Mouse (Mus musculus) limb, embryonic 11.5 days (tissue): ENCODE results near the gene Rogdi. TPM values are rescaled to one million over a fixed set of nuclear protein-coding genes. Genes with fewer than 3 reads are reported as not detected.
A peak's percentile ranks its signal among the peaks of the same experiment; 100 is the strongest.

ENCODE experiments used
- ATAC-seq: fragments of 200-750 bp; cut with Nextera tagmentation; 2 replicates; pipeline ENCODE4 v1.8.0; 2017; ENCODE audit warnings: low read depth; ENCODE audit not compliant: insufficient number of reproducible peaks, low FRiP score, low TSS enrichment
- DNase-seq: peaks from one replicate; pipeline ENCODE4 v3.0.0-alpha.2; 2015; ENCODE audit warnings: low spot score
- H3K27ac ChIP-seq: fragments of 300-500 bp; sonication (generic); replicated peaks from 2 replicates; pipeline ENCODE4 v1.5.1; 2014; ENCODE audit warnings: low read depth, mild to moderate bottlenecking, low read length
- H3K27me3 ChIP-seq: fragments of 300-500 bp; sonication (generic); 2 replicates; pipeline ENCODE4 v1.6.1; 2014; ENCODE audit warnings: mild to moderate bottlenecking, low read length, mixed read lengths; ENCODE audit not compliant: control insufficient read depth, insufficient read depth
- H3K36me3 ChIP-seq: fragments of 300-500 bp; sonication (generic); 2 replicates; pipeline ENCODE4 v1.6.1; 2014; ENCODE audit warnings: mild to moderate bottlenecking, low read length, moderate library complexity, mixed read lengths; ENCODE audit not compliant: control insufficient read depth, insufficient read depth
- H3K4me1 ChIP-seq: fragments of 300-500 bp; sonication (generic); 2 replicates; pipeline ENCODE4 v1.6.1; 2014; ENCODE audit warnings: low read length, mixed read lengths; ENCODE audit not compliant: control insufficient read depth, insufficient read depth
- H3K4me2 ChIP-seq: fragments of 300-500 bp; sonication (generic); 2 replicates; pipeline ENCODE4 v1.6.1; 2014; ENCODE audit warnings: low read depth, mild to moderate bottlenecking, moderate library complexity; ENCODE audit not compliant: severe bottlenecking
- H3K4me3 ChIP-seq: fragments of 300-500 bp; sonication (generic); 2 replicates; pipeline ENCODE4 v1.5.1; 2014; ENCODE audit warnings: low read depth, low read length
- H3K9ac ChIP-seq: fragments of 300-500 bp; sonication (generic); 2 replicates; pipeline ENCODE4 v1.6.1; 2014; ENCODE audit warnings: mild to moderate bottlenecking, low read length
- H3K9me3 ChIP-seq: fragments of 300-500 bp; sonication (generic); 2 replicates; pipeline ENCODE4 v1.6.1; 2016; ENCODE audit warnings: low read length; ENCODE audit not compliant: control insufficient read depth
- WGBS: fragments of 180-500 bp; shearing (Covaris S2); extraction: QIAGEN DNeasy Blood & Tissue Kit; methylation state at CpG from one replicate; pipeline ENCODE4 v1.1.7; 2014; 5-methylcytosine and 5-hydroxymethylcytosine counted together
- polyA plus RNA-seq: library from polyadenylated mRNA; unstranded; fragments of >200 nt; fragmentation: Nextera tagmentation; extraction: Ambion mirVana; gene quantifications from 2 replicates; pipeline ENCODE4 v1.2.1, GENCODE M21; 2014

The Rogdi gene
- polyA plus RNA-seq, 1 experiment from 2014 or later = 70.8 TPM

GRCm38 (mm10) chr16:4978275-4979051 is 34.9 kb downstream of the Rogdi start:
- no peak for DNase-seq
- H3K4me2 ChIP-seq = no peak overlapping the region
- WGBS = 72% methylated on average over 5 of the region's 5 CpGs
- no peaks in the 10 kb centered on the region for H3K9me3 ChIP-seq
- no peaks in the 10 kb centered on the region for H3K4me1 ChIP-seq
- no peak overlapping the region for H3K9ac ChIP-seq
- ATAC-seq = no peak
- H3K4me3 ChIP-seq = no peak overlapping the region
- no peaks in the 10 kb centered on the region for H3K27me3 ChIP-seq
- H3K27ac ChIP-seq = no peak overlapping the region
- no peaks in the 10 kb centered on the region for H3K36me3 ChIP-seq

GRCm38 (mm10) chr16:4976180-4976579 is 37.2 kb downstream of the Rogdi start:
- H3K4me1 ChIP-seq = no peaks in the 10 kb centered on the region
- H3K36me3 ChIP-seq = no peaks in the 10 kb centered on the region
- no peak for DNase-seq
- H3K4me2 ChIP-seq = no peak overlapping the region
- no peak overlapping the region for H3K27ac ChIP-seq
- no peak for ATAC-seq
- H3K9ac ChIP-seq = no peak overlapping the region
- WGBS = 91% methylated on average over 2 of the region's 2 CpGs
- no peaks in the 10 kb centered on the region for H3K27me3 ChIP-seq
- H3K9me3 ChIP-seq = no peaks in the 10 kb centered on the region
- H3K4me3 ChIP-seq = no peak overlapping the region

- no peak for ATAC-seq
- H3K9me3 ChIP-seq = no peaks in the 10 kb centered on the region
- no peak overlapping the region for H3K9ac ChIP-seq
- H3K4me2 ChIP-seq = no peak overlapping the region
- DNase-seq = no peak
- H3K4me3 ChIP-seq = no peak overlapping the region
- no peaks in the 10 kb centered on the region for H3K27me3 ChIP-seq
- H3K36me3 ChIP-seq = no peaks in the 10 kb centered on the region
- H3K27ac ChIP-seq = no peak overlapping the region
- no peaks in the 10 kb centered on the region for H3K4me1 ChIP-seq
- WGBS = 84% methylated on average over 5 of the region's 5 CpGs
These were observed 38.8 kb downstream of the Rogdi start for GRCm38 (mm10) chr16:4974521-4974920.

GRCm38 (mm10) chr16:4971626-4972025 is 41.7 kb downstream of the Rogdi start:
- H3K4me3 ChIP-seq = no peak overlapping the region
- no peaks in the 10 kb centered on the region for H3K36me3 ChIP-seq
- no peaks in the 10 kb centered on the region for H3K9me3 ChIP-seq
- no peaks in the 10 kb centered on the region for H3K27me3 ChIP-seq
- no peak overlapping the region for H3K27ac ChIP-seq
- H3K4me1 ChIP-seq = no peaks in the 10 kb centered on the region
- 0 out of 2 replicates have a peak overlapping the region, but pooled peaks have one; percentile 22 for H3K9ac ChIP-seq
- no peak overlapping the region for H3K4me2 ChIP-seq
- ATAC-seq (no peak), DNase-seq (no peak)
- WGBS = 73% methylated on average over 4 of the region's 4 CpGs

GRCm38 (mm10) chr16:4969055-4969843 is 44.1 kb downstream of the Rogdi start:
- no peak for DNase-seq
- no peak overlapping the region for H3K4me2 ChIP-seq
- H3K27ac ChIP-seq = no peak overlapping the region
- 90% methylated on average over 5 of the region's 5 CpGs for WGBS
- no peaks in the 10 kb centered on the region for H3K36me3 ChIP-seq
- H3K4me1 ChIP-seq = no peaks in the 10 kb centered on the region
- no peak for ATAC-seq
- no peak overlapping the region for H3K4me3 ChIP-seq
- no peaks in the 10 kb centered on the region for H3K9me3 ChIP-seq
- no peaks in the 10 kb centered on the region for H3K27me3 ChIP-seq
- no peak overlapping the region for H3K9ac ChIP-seq

DNA sequence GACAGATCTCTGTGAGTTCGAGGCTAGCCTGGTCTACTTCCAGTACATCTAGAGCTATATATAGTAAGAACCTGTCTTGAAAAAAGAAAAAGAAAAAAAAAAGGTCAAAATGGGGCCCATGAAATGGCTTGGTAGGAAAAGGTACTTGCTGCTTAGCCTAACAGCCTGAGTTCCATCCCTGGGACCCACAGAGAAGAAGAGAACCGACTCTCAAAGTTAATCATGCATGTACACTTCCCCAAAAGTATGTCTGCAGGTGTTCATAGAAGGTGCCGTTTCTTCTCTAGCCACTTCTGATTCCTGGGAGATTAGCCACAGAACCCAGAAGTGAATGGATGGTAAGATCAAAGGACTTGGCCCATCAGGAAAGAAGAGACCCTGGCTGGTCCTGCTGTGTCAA is 44.9 kb downstream of the Rogdi start:
- Histone ChIP-seq H3K4me1 (no peaks in the 10 kb centered on the region), H3K27me3 (no peaks in the 10 kb centered on the region), H3K4me2 (no peak overlapping the region), H3K9ac (no peak overlapping the region), H3K9me3 (no peaks in the 10 kb centered on the region), H3K36me3 (no peaks in the 10 kb centered on the region), H3K4me3 (no peak overlapping the region), H3K27ac (no peak overlapping the region)
- 78% methylated on average over 3 of the region's 3 CpGs for WGBS
- ATAC-seq = no peak
- no peak for DNase-seq

DNA sequence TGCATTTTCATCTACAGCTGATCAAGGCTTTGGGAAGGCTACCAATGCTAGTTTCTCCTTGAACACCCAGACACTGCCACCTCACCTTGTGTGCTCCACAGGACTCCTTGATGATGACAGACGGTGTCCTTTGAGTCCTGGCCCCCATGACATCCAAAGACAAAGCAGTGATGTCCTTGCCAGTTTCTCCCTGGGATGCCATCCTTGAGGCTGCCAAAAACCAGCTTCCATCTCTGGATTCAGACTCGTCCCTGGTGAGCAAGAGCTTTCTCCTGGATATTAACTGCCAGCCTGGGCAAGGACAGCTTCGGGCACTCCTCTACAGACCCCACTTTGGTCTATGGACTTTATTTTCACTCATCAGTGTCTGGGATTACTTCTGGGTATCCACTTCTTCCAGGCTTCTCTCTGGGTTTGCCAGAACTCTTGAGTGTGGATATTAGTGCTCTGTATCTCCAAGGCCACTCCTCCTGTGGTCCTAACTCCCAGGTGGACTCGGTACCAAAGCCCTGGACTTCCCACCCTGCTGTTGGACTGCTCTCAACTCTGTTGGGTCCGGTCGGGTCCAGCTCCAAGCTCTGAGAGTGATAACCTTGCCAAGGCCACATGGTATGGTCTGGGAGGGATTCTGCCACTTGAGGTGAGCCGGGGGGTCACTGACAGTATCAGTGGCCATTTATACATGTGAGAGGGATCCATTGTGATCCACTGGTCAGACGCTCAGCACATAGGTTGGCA is 47.8 kb downstream of the Rogdi start:
- no peak for ATAC-seq

GRCm38 (mm10) chr16:4964731-4965391 is 48.5 kb downstream of the Rogdi start:
- Histone ChIP-seq H3K27ac (0 out of 2 replicates have a peak overlapping the region, but pooled peaks have one; percentile 68), H3K9ac (peak overlapping the region; percentile 71), H3K36me3 (no peaks in the 10 kb centered on the region), H3K9me3 (no peaks in the 10 kb centered on the region), H3K4me1 (no peaks in the 10 kb centered on the region), H3K4me2 (peak overlapping the region; percentile 82), H3K4me3 (peak overlapping the region; percentile 90), H3K27me3 (no peaks in the 10 kb centered on the region)
- no peak for ATAC-seq
- 25% methylated on average over 13 of the region's 13 CpGs for WGBS
- DNase-seq = no peak

More for the DNA sequence above, 47.8 kb downstream of the Rogdi start:
- no peak overlapping the region for H3K9ac ChIP-seq
- no peaks in the 10 kb centered on the region for H3K4me1 ChIP-seq
- H3K27ac ChIP-seq = no peak overlapping the region
- peak overlapping the region; percentile 82; the same call in 1 of the 2 replicates for H3K4me2 ChIP-seq
- WGBS = 87% methylated on average over 8 of the region's 8 CpGs
- no peaks in the 10 kb centered on the region for H3K27me3 ChIP-seq
- no peaks in the 10 kb centered on the region for H3K36me3 ChIP-seq
- DNase-seq = no peak
- no peak overlapping the region for H3K4me3 ChIP-seq
- H3K9me3 ChIP-seq = no peaks in the 10 kb centered on the region
